Mouse (Mus musculus): ENCODE results near the gene Fras1. TPM values are rescaled to one million over a fixed set of nuclear protein-coding genes. Genes with fewer than 3 reads are reported as not detected.

Gene Fras1
- polyA plus RNA-seq, 1 experiment: 1.5 TPM

GRCm38 (mm10) chr5:96768846-96769471, 395.2 kb downstream of the Fras1 start:
- Histone ChIP-seq H3ac (ENCODE audit: control insufficient read depth, insufficient read length) (no peak overlapping the region), H3K79me2 (ENCODE audit: control insufficient read depth, insufficient read depth) (no peaks in the 10 kb centered on the region), H3K4me2 (ENCODE audit: low read depth) (no peak overlapping the region), H3K27me3 (ENCODE audit: control insufficient read depth, insufficient read depth, insufficient read length) (no peaks in the 10 kb centered on the region), H3K36me3 (ENCODE audit: control insufficient read depth, insufficient read depth) (no peaks in the 10 kb centered on the region), H3K4me3 (no peak overlapping the region)
- TF ChIP-seq MYOG (IDR thresholded peaks at IDR 0.05; ENCODE audit: control insufficient read depth in 1 of 3, insufficient read depth in 1 of 3, insufficient read length in 2 of 3, low read depth in 2 of 3): no peak
- no peak for TF ChIP-seq E2F4 (IDR thresholded peaks at IDR 0.05; ENCODE audit: insufficient read depth)
- TF ChIP-seq TCF3 (IDR thresholded peaks at IDR 0.05; ENCODE audit: insufficient read length, low read depth): no peak
- TF ChIP-seq POLR2A (IDR thresholded peaks at IDR 0.05; ENCODE audit: insufficient read length, low read depth): no peak
- TF ChIP-seq SRF (IDR thresholded peaks at IDR 0.05; ENCODE audit: control insufficient read depth, insufficient read length, low read depth): no peak
- no peak for TF ChIP-seq REST (IDR thresholded peaks at IDR 0.05; ENCODE audit: insufficient read depth, insufficient read length)
- no peak for TF ChIP-seq MYOD1 (IDR thresholded peaks at IDR 0.05; ENCODE audit: control insufficient read depth in 1 of 3, insufficient read length in 2 of 3, low read depth in 2 of 3)
- no peak for TF ChIP-seq POLR2AphosphoS2 (IDR thresholded peaks at IDR 0.05; ENCODE audit: insufficient read length, low read depth)
- no peak for TF ChIP-seq MAX (IDR thresholded peaks at IDR 0.05; ENCODE audit: low read depth)
- no peak for TF ChIP-seq CEBPB (IDR thresholded peaks at IDR 0.05; ENCODE audit: insufficient read depth, poor library complexity, severe bottlenecking)
- TF ChIP-seq TCF12 (IDR thresholded peaks at IDR 0.05; ENCODE audit: insufficient read depth, poor library complexity, severe bottlenecking): no peak

GRCm38 (mm10) chr5:96783506-96784288, 409.9 kb downstream of the Fras1 start:
- TF ChIP-seq TCF12 (IDR thresholded peaks at IDR 0.05; ENCODE audit: insufficient read depth, poor library complexity, severe bottlenecking): no peak
- H3K36me3 ChIP-seq (ENCODE audit: control insufficient read depth, insufficient read depth): no peaks in the 10 kb centered on the region
- no peaks in the 10 kb centered on the region for H3K79me2 ChIP-seq (ENCODE audit: control insufficient read depth, insufficient read depth)

GRCm38 (mm10) chr5:96785096-96785495, 411.3 kb downstream of the Fras1 start:
- no peak for TF ChIP-seq REST (IDR thresholded peaks at IDR 0.05; ENCODE audit: insufficient read depth, insufficient read length)
- TF ChIP-seq USF1 (IDR thresholded peaks at IDR 0.05; ENCODE audit: low read depth): no peak
- no peak for TF ChIP-seq MAX (IDR thresholded peaks at IDR 0.05; ENCODE audit: low read depth)
- no peak for TF ChIP-seq MYOD1 (IDR thresholded peaks at IDR 0.05; ENCODE audit: control insufficient read depth in 1 of 3, insufficient read length in 2 of 3, low read depth in 2 of 3)
- no peak for TF ChIP-seq TCF12 (IDR thresholded peaks at IDR 0.05; ENCODE audit: insufficient read depth, poor library complexity, severe bottlenecking)
- no peak for TF ChIP-seq SRF (IDR thresholded peaks at IDR 0.05; ENCODE audit: control insufficient read depth, insufficient read length, low read depth)
- TF ChIP-seq CEBPB (IDR thresholded peaks at IDR 0.05; ENCODE audit: insufficient read depth, poor library complexity, severe bottlenecking): no peak
- H3ac ChIP-seq (ENCODE audit: control insufficient read depth, insufficient read length): no peak overlapping the region
- no peaks in the 10 kb centered on the region for H3K36me3 ChIP-seq (ENCODE audit: control insufficient read depth, insufficient read depth)

More at GRCm38 (mm10) chr5:96783506-96784288, 409.9 kb downstream of the Fras1 start:
- Histone ChIP-seq H3K4me2 (ENCODE audit: low read depth) (no peak overlapping the region), H3ac (ENCODE audit: control insufficient read depth, insufficient read length) (no peak overlapping the region), H3K27me3 (ENCODE audit: control insufficient read depth, insufficient read depth, insufficient read length) (no peaks in the 10 kb centered on the region), H3K4me3 (no peak overlapping the region)

GRCm38 (mm10) chr5:96792422-96792821, 418.7 kb downstream of the Fras1 start:
- Histone ChIP-seq H3ac (ENCODE audit: control insufficient read depth, insufficient read length) (no peak overlapping the region), H3K4me3 (peak overlapping the region; percentile 70), H3K27me3 (ENCODE audit: control insufficient read depth, insufficient read depth, insufficient read length) (no peaks in the 10 kb centered on the region), H3K4me2 (ENCODE audit: low read depth) (peak overlapping the region; percentile 63), H3K79me2 (ENCODE audit: control insufficient read depth, insufficient read depth) (peaks cover 21% of the 10 kb centered on the region), H3K36me3 (ENCODE audit: control insufficient read depth, insufficient read depth) (peaks cover 2% of the 10 kb centered on the region)
- TF ChIP-seq MYOD1 (IDR thresholded peaks at IDR 0.05; ENCODE audit: control insufficient read depth in 1 of 3, insufficient read length in 2 of 3, low read depth in 2 of 3) (no peak), CEBPB (IDR thresholded peaks at IDR 0.05; ENCODE audit: insufficient read depth, poor library complexity, severe bottlenecking) (no peak), TCF3 (IDR thresholded peaks at IDR 0.05; ENCODE audit: insufficient read length, low read depth) (no peak), E2F4 (IDR thresholded peaks at IDR 0.05; ENCODE audit: insufficient read depth) (no peak), POLR2AphosphoS2 (IDR thresholded peaks at IDR 0.05; ENCODE audit: insufficient read length, low read depth) (no peak), MAX (IDR thresholded peaks at IDR 0.05; ENCODE audit: low read depth) (no peak), TCF12 (IDR thresholded peaks at IDR 0.05; ENCODE audit: insufficient read depth, poor library complexity, severe bottlenecking) (no peak)

More at GRCm38 (mm10) chr5:96785096-96785495, 411.3 kb downstream of the Fras1 start:
- Histone ChIP-seq H3K4me2 (ENCODE audit: low read depth) (no peak overlapping the region), H3K4me3 (no peak overlapping the region), H3K79me2 (ENCODE audit: control insufficient read depth, insufficient read depth) (no peaks in the 10 kb centered on the region), H3K27me3 (ENCODE audit: control insufficient read depth, insufficient read depth, insufficient read length) (no peaks in the 10 kb centered on the region)
